Mouse (Mus musculus) gastrocnemius, postnatal 14 days (tissue): Measurements from ENCODE around the gene Pheta2. TPM values are rescaled to one million over a fixed set of nuclear protein-coding genes. Genes with fewer than 3 reads are reported as not detected.
"Not testable (repeated sequence)": the region's sequence is repeated elsewhere in the genome, so short reads cannot be mapped to it uniquely, and the experiment has no call there.

Experiments
- DNase-seq: peaks from one replicate; pipeline ENCODE4 v3.0.0; 2021; ENCODE audit warnings: mixed read lengths
- intact Hi-C: fragments of 180-260 bp; cut with DNase I; formaldehyde crosslinking; loops from one replicate; pipeline ENCODE4 v1.15.1; 2025; ENCODE audit warnings: low total_unique reads
- microRNA-seq, 2 experiments: library from miRNA; unstranded; fragments of <30 nt; microRNA quantifications; one replicate each; pipeline ENCODE4 v1.2.0; 2021
- total RNA-seq, 2 experiments: library from RNA; stranded (reverse); gene quantifications; 2 replicates each; pipeline ENCODE4 v1.2.3; 2021

Gene Pheta2
- total RNA-seq, 2 experiments from 2014 or later, result 2.0 to 2.8 TPM

DNA sequence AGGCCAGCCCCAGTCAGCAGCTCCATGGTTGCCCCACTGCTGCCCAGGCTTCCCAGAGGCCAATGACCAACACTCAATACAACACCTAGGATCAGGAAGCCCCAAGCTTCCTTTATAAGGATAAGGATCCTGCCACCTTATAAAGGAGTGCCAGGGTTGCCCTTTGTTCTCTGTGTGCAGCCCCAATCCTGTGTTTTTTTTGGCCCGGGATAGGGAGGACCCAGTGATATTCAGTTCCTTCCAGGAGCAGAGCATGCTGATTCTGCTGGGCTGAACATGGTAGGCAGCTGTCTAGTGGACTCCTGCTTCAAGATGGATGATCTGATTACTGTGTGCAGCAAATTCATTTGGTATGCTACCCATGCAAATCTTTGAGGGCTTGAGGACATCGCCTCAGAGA lies 55.2 kb downstream of the Pheta2 start, which contains the start of gene Cyp2d11:
TSS of gene Cyp2d11 (minus strand) at position 101 of the 400 bp plus-strand sequence.
- intact Hi-C loops, result loop anchor here (10.0 kb wide), 1 partner anchor 51 kb away; no protein-coding TSS in a partner anchor

More for the DNA sequence above, 55.2 kb downstream of the Pheta2 start, which contains the start of gene Cyp2d11:
- not testable (repeated sequence) for DNase-seq

Small RNA genes lying within 50 kb of the gene (microRNA-seq; reads per million reads assigned to microRNA genes)
- gene Mir7684, result 0 reads per million in 2 experiments

Other genes with a start within 250 kb of the Pheta2 start
- gene Ccdc134, start 211.0 kb upstream of the Pheta2 start, total RNA-seq, result 10 to 100 TPM; 18.5 to 18.7 TPM
- 10 to 100 TPM; 13.7 to 22.9 TPM for gene Srebf2, start 191.8 kb upstream of the Pheta2 start, total RNA-seq
- under 1 TPM in 1 of 2 experiments, not detected in 1; 0.08 TPM for gene Shisa8, start 126.1 kb upstream of the Pheta2 start, total RNA-seq
- not detected for gene Tnfrsf13c, start 114.6 kb upstream of the Pheta2 start, total RNA-seq
- gene Cenpm, start 94.2 kb upstream of the Pheta2 start, total RNA-seq, result 1 to 10 TPM; 1.8 to 2.6 TPM
- gene 1500009C09Rik, start 86.5 kb upstream of the Pheta2 start, total RNA-seq, result not detected
- 1 to 10 TPM in 1 of 2 experiments, under 1 TPM in 1; 0.71 to 1.4 TPM for gene Sept3, start 64.0 kb upstream of the Pheta2 start, total RNA-seq
- not detected for gene Wbp2nl, start 40.0 kb upstream of the Pheta2 start, total RNA-seq
- gene Naga, start within 50 bp of the Pheta2 start, total RNA-seq, result 10 to 100 TPM; 19.3 to 20.4 TPM
- gene Smdt1, start within 50 bp of the Pheta2 start, total RNA-seq, result 100 to 1,000 TPM; 141 to 147 TPM
- gene Ndufa6, start 15.4 kb downstream of the Pheta2 start, total RNA-seq, result 100 to 1,000 TPM; 417 to 454 TPM
- gene Cyp2d22, start 41.3 kb downstream of the Pheta2 start, total RNA-seq, result 10 to 100 TPM; 11.4 to 12.9 TPM
- gene Cyp2d11, start 55.1 kb downstream of the Pheta2 start, total RNA-seq, result under 1 TPM; 0.12 to 0.13 TPM
- not detected for gene Cyp2d10, start 68.3 kb downstream of the Pheta2 start, total RNA-seq
- not detected for gene Cyp2d9, start 94.5 kb downstream of the Pheta2 start, total RNA-seq
- not detected for gene Cyp2d12, start 216.1 kb downstream of the Pheta2 start, total RNA-seq